Mouse (Mus musculus): Measurements from ENCODE around the gene Zbtb20. TPM values are rescaled to one million over a fixed set of nuclear protein-coding genes. Genes with fewer than 3 reads are reported as not detected.

The Zbtb20 gene
- total RNA-seq (2022): 100 to 1,000 TPM; 199 to 236 (median 206) TPM

DNA sequence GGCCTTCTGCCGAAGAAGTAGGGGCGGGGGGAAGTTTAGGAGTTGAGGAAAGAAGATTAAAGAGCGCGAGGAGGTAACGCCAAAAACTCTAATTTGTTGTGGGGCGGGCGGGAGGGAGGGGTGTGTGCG, at the start of gene Zbtb20:
Gene Zbtb20 (plus strand): TSS at position 30 of the 129 bp plus-strand sequence.
- no peak for DNase-seq (ENCODE audit: low spot score)

DNA sequence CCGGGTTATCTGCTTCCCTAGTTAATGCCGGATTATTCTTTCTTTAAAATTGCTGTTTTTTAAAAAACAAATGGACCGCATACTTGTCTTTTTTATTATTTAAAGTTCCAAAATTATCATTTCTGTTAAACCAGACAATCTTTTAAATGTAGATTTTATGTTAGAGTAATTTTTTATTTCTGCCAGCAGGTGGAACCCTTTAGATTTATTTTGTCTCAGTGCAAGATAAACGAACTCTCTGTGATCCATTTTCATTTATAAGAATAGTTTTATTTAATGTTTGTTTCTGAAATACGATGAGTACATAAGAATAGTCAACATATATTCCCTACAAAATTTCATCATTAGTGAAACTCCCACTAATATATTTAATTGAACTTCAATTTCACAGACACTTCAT, 39.7 kb upstream of the Zbtb20 start:
- peak; percentile 34 for DNase-seq (ENCODE audit: low spot score)

DNA sequence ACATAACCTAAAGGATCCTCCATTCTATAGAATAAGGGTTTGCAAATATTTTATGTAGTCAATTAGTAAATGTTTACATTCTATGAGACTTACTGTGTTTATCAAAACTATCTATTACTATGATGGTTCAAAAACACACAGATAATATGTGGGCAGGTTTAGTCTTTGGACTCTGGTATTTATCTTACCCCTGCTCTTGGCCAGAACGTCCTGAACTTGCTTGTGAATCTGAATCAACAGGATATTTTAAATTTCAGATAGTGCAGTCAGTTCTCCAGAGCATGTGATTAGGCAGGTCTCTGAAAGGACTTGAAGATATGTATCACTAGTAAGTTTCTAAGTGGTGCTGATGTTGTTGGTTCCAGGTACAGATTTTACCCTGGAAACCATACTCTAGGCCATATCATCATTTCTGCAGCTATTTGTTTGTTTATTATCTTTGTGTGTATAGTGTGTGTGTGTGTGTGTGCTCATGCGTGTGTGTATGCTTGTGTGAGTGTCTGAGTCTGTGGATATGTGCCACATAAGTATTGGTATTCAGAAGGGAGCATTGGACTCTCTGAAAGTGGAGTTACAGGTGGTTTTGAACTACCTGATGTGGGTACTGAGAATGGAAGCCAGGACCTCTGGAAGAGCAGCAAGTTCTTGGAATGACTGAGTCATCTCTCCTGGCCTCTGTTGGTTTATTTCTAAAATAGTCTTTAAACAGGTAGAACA, 39.1 kb upstream of the Zbtb20 start:
- no peak for DNase-seq (ENCODE audit: low spot score)

DNA sequence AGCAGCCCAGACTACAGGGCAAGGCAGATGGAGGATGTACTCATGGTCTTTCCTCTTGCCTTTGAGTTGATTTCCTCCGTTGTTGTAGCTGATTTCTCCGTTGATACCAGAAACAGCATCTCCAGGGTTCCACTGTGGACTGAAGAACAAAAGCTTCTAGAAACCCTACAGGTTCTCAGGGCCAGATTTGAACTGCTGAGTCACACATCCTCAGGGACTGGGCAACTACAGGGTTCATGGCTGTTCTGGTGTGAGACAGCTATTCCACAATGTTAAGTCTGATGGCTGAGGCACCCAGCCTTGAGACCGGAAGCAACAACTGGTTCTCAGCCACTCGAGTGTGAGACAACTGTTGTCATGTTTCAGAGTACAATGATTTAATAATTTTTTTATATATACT, 37.5 kb upstream of the Zbtb20 start:
- no peak for DNase-seq (ENCODE audit: low spot score)

DNA sequence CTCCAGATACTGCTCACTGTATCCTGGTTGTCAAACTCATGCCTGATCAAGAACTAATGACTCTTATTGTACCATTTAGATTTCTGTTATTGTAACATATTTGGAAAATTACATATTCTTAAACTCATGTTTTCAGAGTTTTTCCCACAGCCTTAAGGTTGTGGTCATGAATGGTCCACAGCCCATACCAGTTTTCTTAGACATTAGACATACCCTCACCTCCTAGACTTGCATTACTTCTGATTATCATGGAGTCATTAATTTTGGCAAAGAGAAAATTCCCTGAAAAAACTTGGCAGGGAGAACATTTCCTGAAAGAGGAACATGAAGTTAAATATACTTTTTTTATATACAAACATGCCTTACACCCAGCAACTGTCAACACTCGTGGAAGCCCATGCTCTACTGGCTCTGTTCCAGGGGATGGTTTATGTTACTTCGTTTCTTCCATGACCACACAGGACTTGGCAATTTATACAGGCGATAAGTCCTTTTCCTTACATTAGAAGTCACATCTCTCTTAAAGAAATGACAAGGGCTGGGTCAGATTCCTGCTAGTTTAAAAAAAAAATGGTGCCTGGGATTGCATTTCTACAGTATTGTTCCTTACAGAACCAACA, 18.0 kb upstream of the Zbtb20 start:
- DNase-seq (ENCODE audit: low spot score): no peak

DNA sequence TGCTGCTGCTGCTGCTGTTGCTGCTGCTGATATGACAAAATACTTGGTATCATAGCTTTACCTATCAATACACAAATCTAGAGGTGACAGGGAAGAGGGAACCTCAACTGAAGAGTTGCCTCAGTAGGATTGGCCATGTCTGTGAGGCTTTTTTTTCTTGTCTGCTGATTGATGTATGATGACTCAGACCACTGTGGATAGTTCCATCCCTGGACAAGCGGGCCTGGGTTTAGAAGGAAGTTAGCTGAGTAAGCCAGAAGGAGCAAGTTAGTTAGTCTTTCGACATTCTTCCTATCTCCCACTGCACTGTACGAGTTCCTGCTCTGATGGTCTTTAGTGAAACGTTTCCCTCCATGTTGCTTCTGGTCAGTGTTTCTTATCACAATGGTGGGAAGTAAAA, 16.4 kb upstream of the Zbtb20 start:
- DNase-seq (ENCODE audit: low spot score): no peak

DNA sequence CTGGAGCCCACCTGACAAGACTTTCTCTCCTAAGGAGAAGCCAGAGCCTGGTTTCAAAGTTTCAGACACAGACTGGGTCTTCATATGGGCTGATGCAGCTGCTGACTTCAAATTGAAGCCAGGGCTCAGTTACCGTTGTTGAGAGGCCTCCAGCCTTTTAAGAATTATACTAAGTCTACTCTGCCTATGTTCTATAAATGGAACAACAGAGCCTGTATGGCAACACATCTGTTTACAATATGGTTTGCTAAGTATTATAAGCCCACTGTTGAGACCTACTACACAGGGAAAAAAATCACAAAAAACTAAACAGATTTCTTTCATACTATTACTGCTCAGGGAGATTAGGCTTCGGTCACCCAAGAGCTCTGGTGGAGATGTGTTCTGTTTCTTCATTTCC, 12.4 kb upstream of the Zbtb20 start:
- DNase-seq (ENCODE audit: low spot score): no peak

DNA sequence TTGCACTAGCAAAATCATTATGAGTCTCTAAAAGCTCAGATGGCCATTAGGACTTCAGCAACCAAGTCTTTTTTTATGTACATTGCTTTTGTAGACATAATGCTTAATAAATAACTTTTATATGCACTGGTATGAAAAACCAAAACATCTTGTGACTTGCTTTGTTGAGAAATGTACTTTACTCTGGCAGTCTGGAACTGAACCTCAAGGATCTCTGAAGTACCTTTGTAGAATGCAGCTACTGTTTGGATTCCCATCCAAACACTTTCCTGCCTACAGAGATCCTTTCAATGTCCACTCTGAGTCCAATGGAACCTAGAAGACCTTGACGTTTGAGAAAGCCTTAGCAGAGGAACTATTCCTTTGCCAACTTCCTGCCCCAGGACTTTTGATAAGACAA, 9.6 kb upstream of the Zbtb20 start:
- DNase-seq (ENCODE audit: low spot score): no peak

DNA sequence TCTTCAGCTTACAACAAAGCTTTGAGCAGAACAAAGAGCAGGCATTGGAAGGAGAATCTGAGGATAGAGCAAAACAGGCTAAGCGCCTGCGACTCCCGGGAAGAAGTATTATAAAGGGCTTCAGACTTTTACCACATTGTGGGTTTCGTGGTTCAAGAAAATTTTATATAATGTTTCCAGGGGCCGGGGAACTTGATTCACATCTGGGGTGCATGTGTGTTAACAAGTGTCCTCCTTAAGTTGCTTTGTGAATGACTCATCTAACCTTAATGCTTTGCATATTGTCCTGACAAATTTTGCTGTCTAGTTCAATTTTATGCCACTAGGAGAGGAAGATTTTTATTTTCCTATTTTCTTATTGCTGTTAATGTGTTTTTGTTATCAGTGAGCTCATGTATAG, 3.6 kb upstream of the Zbtb20 start:
- no peak for DNase-seq (ENCODE audit: low spot score)

DNA sequence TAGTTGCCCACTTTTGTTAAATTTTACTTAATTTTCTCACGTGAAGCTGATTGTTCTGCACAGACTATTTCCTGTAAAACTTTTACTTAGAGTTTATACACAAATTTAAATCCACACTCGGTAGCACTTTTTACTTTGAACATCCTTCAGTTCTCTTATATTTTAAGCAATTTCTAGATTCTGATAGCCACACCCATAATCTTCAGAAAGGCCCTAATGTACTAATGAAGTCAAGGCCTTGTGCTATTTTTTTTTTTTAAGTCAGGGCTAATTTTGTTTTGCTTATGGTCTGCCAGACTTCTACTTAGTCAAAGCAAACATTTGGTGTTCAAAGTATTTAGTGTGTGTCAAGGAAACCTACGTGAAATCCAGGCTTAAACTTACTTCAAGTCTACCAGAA, 1.7 kb upstream of the Zbtb20 start:
- DNase-seq (ENCODE audit: low spot score): no peak

DNA sequence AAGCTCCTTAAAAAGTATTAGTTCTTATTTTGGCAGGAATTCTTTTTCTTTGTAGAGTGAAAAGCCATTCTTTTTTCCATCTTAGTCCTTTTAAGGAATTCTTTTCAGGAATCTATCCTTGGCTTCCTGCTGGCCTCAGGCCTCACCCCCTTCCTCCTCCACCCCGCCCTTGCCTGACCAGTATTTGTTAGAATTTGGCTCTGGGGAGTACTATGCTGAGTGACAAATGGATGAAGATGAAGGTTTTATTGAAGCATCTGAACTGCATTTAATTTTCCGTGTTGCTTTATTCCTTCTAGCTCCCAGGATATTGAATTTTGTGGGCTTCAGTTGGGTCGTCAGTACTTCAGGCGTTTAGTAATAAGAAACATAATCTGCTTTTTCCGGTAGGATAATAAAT, 1.2 kb upstream of the Zbtb20 start:
- DNase-seq (ENCODE audit: low spot score): peak; percentile 65

DNA sequence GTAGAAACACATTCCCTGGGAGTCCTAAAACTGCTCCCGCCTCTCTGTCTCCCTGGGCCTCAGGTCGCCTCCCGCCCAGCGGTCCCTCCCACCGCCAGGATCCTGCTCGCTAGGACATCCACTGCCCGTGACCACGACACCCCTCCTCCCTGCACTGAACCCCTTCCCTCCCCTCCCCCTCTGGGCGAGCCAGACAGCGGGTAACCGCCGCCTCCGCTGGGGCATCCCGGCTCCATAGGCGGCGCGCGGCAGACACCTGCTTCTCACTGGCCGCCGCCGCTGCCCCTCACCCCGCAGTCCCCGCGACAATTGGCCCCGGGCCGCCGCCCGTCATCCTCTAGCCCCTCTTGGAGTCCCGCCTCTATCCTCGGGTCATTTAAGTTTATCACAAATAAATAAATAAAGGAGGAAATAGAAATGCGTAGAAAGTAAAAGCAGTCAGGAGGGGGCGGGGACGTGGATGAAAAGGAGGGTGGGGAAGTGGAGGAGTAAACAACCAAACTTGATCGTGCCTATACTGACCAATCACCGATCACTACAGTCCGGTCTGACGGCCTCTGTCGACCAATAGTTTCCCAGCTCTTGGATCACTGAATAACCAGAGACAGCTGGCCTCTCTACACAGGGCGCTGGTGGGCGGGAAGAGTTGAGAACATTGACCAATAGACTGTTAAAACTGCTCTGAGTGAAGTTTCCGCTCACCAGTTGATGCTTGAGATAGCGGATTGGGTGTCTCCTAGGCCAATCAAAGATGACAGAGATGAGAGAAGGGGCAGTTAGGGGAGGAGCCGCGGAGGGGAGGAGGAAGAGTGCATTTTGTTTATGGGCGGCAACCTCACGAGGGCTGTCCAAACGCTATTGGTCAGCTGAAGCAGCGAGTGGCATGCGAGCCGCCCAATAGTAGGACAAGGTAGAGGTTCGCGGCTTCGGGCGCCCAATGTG, 500 bp upstream of the Zbtb20 start:
- peak; percentile 100 for DNase-seq (ENCODE audit: low spot score)

DNA sequence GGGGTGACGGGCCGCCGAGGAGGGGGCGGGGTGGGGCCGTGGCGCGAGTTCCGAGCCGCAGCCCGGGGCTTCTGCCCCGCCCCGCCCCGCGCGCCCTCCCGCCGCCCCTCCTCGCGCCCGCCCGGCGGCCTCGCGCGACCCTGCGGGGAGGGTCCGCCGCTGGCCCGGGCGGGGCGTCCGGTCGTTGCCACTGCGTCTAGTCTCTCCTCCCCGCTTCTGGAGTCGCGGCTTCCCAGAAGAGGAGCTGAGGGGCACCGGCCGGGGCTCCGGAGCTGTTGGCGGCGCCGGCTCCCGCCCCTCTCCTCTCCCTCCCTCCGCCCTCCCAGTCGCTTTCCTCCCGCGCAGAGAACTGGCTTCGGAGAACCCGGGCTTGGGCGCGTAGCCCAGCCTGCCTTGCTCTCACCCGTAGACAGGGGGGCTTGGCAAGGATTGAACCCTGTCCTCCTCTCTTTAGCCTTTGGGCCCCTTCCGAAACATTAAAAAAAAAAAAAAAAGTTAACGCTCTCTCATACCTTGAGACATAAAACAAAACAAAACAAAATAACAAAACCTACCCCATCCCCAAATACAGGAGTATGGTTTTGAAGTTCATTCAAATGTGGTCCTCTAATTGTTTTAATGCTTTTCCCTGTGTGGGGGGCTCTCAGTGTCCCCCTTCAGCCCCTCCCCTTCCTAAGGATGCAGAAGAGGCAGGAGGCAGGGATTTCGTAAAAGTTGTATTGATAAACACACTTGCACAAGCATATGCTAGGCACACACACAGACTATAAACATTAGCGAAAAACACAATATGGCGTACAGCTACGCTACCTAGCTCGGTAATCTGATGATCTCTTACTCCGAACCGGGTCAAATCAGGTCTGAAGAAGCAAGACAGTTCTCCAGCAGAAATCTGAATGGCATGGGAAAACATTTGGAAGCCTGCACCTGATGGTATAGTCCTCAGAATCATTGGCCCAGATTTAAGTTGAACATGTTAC, 630 bp downstream of the Zbtb20 start:
- DNase-seq (ENCODE audit: low spot score): peak; percentile 72

DNA sequence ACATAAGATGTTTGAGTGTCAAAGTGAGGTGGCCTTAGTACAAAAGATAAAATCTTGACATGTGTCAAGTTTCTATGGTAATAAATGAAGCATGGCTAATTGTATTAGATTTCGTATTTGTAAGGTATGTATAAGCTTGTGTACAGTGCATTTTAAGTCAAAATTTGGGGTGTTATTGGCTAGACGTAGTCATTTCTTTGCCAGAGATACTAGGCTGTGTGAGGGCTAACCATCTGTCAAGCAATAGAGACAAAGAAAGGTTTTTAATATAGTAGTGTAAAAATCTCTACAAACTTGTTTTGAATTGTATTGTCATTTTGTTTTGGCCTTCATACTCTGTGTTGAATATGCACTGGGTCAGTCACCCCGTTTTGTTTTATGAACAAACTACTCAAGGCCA, 4.4 kb downstream of the Zbtb20 start:
- no peak for DNase-seq (ENCODE audit: low spot score)

DNA sequence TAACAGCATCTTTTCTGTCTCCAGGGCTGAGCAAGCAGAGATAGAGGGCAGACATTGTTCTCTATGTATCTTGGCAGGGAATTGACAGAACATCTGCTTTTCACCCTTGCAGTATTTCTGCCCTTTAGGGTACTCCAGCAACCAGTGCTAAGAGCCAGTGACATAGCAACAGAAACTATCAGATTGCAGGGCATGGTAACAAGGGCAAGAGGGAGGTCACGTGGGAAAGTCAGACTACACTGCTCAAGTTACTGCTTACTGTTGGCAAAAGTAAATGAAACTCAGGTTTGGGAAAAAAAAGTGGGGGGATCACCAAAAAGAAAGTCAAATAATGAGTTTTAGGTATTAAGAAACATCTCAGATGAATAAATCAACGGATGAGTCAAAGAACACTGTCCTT, 9.9 kb downstream of the Zbtb20 start:
- DNase-seq (ENCODE audit: low spot score): no peak

DNA sequence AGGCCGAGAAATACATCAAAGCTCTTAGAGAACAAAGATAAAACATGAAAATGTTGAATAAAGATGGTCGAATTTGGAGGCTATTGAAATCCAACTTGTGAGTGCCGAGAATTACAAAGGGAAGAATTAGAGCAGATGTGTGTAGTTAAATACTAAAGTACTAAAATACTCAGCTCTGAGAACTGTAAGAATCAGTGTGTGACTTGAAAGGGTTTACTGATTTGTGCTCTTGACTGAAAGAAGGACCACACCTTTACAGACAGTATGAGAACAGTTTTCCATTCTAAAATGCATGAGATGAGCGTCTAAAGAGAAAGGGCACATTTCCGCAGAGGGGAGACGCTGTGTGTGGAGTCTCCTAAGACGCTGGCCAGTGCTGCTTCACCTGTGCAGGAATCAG, 10.3 kb downstream of the Zbtb20 start:
- no peak for DNase-seq (ENCODE audit: low spot score)

DNA sequence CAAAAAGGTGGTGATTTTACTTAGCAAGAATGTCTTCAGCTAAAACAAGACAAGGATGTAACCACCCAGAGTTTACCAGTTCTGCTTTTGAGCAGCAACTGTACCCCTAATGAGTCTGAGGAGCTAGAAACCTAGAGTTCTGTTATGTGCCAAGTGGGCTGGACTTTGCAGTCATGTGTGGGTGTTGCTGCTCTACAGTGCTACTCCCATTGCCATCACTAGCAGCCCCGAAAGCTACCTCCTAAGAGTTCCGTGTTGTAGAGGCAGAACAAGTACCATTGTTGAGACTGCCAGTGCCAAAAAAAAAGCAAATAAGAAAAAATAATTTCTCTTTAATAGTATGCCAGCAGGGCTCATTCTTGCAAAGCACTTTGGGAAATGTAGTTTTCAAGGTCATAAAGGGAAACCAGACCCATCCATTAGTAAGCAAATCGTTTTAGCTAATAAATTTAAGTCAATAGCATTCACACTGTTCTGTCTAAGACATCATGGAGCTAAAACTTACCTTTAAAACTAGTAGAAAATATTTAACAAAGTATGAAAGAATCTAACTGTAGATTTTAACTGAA, 21.5 kb downstream of the Zbtb20 start:
- DNase-seq (ENCODE audit: low spot score): no peak

DNA sequence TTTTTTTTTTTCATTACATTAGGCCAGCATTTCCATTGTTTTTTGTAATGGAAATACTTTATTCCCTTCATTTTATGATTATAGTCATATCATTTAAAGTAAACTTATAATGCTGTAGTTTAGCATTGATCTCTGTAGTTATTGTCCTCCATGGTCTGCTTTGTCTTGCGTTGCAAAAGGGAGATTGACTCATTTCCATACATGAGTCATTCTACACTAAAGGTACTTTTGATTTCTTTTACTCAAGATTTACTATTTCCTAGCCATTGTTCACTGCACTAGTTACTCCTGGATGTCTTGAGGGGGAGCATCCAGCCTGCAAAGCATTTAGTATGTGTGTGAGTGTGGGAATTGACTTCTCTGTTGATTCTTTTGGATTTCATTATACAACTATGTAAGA, 24.6 kb downstream of the Zbtb20 start:
- DNase-seq (ENCODE audit: low spot score): no peak

DNA sequence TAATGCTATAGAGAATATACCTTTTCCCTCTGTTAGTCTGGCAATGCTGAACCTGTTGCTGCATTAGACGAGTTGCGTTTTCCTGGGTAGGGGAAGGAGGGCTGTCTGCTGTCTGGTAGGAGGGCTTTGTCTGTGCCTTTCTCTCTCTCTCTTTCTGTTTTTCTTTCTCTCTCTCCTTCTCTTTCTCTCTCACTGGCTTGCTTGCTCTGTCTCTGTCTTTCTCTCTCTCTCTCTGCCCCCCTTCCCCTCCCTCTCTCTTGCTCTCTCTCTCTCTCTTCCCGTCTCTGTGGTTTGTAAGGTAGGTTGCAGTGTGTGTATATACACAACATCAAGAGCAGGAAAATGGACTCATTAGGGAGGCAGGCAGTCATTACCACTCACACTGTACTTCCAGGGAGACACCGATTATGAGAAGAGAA, 31.6 kb downstream of the Zbtb20 start:
- peak; percentile 65 for DNase-seq (ENCODE audit: low spot score)

DNA sequence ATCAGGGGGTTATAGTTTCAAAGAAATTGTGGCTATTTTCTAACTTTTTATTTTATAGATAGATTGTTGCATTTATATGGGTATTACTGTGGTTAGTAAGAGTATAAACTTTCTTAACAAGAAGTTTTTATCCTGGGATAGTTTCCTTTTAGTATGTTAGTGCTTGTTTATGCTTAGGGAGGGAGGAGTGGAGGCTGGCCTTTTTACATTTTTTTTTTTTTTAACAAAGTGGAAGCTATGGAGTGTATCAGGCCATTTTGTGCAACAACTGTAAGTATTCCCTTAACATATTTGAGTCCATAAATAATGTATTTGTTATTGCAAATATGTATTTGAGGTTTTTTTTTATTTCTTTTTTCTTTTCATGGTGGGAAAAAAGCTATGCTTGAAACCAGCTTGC, 32.7 kb downstream of the Zbtb20 start:
- DNase-seq (ENCODE audit: low spot score): no peak

DNA sequence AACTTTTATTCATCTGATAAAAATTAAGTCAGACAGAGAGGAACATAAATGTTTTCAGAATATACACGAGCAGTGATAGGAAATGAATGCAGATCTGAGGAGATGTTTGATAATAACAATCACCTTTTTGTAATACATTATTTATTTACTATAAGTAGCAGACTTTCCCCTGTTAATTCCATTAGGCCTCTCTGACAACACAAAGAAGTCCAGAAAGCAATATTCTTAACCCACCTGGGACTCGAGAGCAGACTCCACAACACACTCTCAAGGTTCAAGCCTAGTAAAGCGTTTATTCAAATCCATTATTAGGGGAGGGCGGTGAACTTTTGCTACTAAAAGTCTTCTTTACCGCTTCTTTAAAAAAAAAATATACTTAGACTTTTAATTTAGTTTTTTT, 33.2 kb downstream of the Zbtb20 start:
- no peak for DNase-seq (ENCODE audit: low spot score)

DNA sequence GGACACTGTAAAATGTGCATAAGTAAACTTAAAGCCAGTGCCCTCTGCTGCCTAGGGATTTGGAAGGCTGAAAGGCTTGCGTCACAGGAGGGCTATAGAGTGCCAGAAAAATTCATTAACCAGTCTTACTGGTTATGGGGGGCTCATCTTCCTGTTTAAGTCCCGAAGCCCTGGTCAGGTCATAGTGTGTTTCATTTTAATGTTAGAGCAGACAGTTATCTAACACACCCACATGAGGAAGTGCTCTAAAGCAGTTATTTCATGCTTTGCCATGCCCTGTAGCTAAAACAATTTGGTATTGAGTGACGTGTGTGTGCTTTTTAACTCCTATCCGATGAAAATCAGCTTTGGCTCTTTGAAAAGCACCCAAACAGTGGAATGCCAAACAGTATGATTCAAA, 34.3 kb downstream of the Zbtb20 start:
- DNase-seq (ENCODE audit: low spot score): no peak

Data from heart, adult 8-10 months (tissue).